Mouse (Mus musculus) liver, adult (tissue): ENCODE data around the gene Cd79a.

ENCODE experiments used
- GATA4 ChIP-seq: IDR thresholded peaks from 2 replicates; pipeline ENCODE4 v1.6.1; 2014; ENCODE audit warnings: mild to moderate bottlenecking, low read length; ENCODE audit not compliant: insufficient replicate concordance

Gene Cd79a

GRCm38 (mm10) chr7:24879620-24880019 is 17.6 kb upstream of the Cd79a start:
- no peak for TF ChIP-seq GATA4

- no peak for TF ChIP-seq GATA4
Observed at GRCm38 (mm10) chr7:24882416-24883199, 14.6 kb upstream of the Cd79a start.

- peak; percentile 76; the same call in 1 of the 2 replicates for TF ChIP-seq GATA4
Observed at GRCm38 (mm10) chr7:24883896-24884692, 13.1 kb upstream of the Cd79a start, which contains the start of gene Rps19. Gene Rps19 (plus strand): TSS chr7:24884371.

GRCm38 (mm10) chr7:24884693-24885291 is 12.4 kb upstream of the Cd79a start:
- TF ChIP-seq GATA4: no peak

GRCm38 (mm10) chr7:24885468-24886307 is 11.5 kb upstream of the Cd79a start:
- TF ChIP-seq GATA4: no peak

GRCm38 (mm10) chr7:24886308-24886633 is 10.9 kb upstream of the Cd79a start:
- TF ChIP-seq GATA4: no peak

GRCm38 (mm10) chr7:24887096-24887495 is 10.1 kb upstream of the Cd79a start:
- TF ChIP-seq GATA4: no peak

GRCm38 (mm10) chr7:24889431-24890220 is 7.6 kb upstream of the Cd79a start:
- no peak for TF ChIP-seq GATA4

- no peak for TF ChIP-seq GATA4
Observed at GRCm38 (mm10) chr7:24890281-24891216, 6.6 kb upstream of the Cd79a start.

- no peak for TF ChIP-seq GATA4
Observed at GRCm38 (mm10) chr7:24891241-24892124, 5.7 kb upstream of the Cd79a start.

- TF ChIP-seq GATA4: no peak
Observed at GRCm38 (mm10) chr7:24892125-24892583, 5.0 kb upstream of the Cd79a start.

GRCm38 (mm10) chr7:24896269-24896668 is 912 bp upstream of the Cd79a start:
- TF ChIP-seq GATA4: no peak
